ENCODE assay signal across 12 mouse cellular contexts in the genomic region with DNA sequence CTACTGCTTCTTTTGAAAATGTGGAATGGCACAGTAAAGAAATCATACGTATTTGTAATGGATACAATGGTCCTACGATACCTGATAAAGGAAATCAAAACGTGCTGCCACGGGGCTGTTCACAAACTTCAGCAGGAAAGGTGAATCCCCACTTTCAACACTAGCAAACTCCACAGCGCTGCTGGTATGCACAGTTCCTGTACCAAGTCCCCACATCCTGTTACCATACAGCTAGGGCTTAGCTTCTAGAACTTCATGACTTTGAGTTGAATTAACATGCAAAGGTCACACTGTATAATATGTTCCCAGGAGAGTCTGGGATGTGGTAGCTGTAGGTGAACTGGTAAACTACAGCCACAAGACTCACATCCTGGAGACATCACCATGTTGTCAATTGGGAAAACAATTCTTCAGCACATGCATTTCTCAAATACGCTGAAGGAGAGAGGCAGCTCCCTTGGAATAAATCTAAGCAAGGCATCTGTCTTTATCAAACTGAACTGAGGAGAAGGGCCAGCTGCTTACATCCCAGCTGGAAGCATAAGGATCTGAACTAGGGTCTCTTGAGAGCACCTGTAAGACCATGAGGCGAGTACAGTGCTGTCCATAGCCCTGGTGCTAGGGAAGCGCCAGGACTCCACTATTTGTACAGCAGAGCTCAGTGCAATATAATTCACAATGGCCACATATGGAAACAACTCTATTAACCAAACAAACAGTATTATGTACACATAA.
DNase-seq lines count a peak whose midpoint lies in the region; ATAC-seq and TF ChIP-seq lines count a peak whose summit lies in the region.
"Had no signal": no experiment of that assay in that cellular context is flagged by ENCODE, and none has a peak within 500 bp of the region (broad histone marks: within the 10 kb centered on the region; RNA-seq: fewer than 3 reads in every experiment).

No protein-coding gene starts in this region.

- no peak for TF ChIP-seq POLR2A in heart, adult 2 months (IDR thresholded peaks at IDR 0.05; ENCODE audit: insufficient read depth, low read depth, low read length)

- 54% methylated on average over 8 of the region's 8 CpGs for WGBS in heart, adult 2 months
- 77% methylated on average over 8 of the region's 8 CpGs for WGBS in lung, embryonic 15.5 days
- 73% methylated on average over 8 of the region's 8 CpGs for WGBS in stomach, embryonic 16.5 days

- H3K4me1 ChIP-seq in heart, adult 2 months (ENCODE audit: control insufficient read depth, insufficient read depth, low read length): peaks cover 28% of the 10 kb centered on the region
- peaks cover 55% of the 10 kb centered on the region for H3K4me1 ChIP-seq in lung, embryonic 15.5 days
- peaks cover 46% of the 10 kb centered on the region for H3K4me1 ChIP-seq in stomach, embryonic 16.5 days (ENCODE audit: control insufficient read depth, insufficient read depth, low read length)

- H3K27me3 ChIP-seq in heart, adult 2 months (ENCODE audit: control insufficient read depth, insufficient read depth, low read length): no peaks in the 10 kb centered on the region
- no peaks in the 10 kb centered on the region for H3K27me3 ChIP-seq in lung, embryonic 15.5 days
- H3K27me3 ChIP-seq in stomach, embryonic 16.5 days (ENCODE audit: control insufficient read depth, insufficient read depth, low read length): no peaks in the 10 kb centered on the region
- H3K27me3 ChIP-seq: CH12.LX had no signal

- no peak for TF ChIP-seq CTCF in heart, adult 2 months (IDR thresholded peaks at IDR 0.05)

- peak overlapping the region; percentile 19; the same call in 1 of the 2 replicates for H3K4me3 ChIP-seq in heart, adult 2 months
- no peak overlapping the region for H3K4me3 ChIP-seq in lung, embryonic 15.5 days
- no peak overlapping the region for H3K4me3 ChIP-seq in stomach, embryonic 16.5 days (replicated peaks; ENCODE audit: low read length)
- H3K4me3 ChIP-seq: limb, embryonic 10.5 days had no signal

- H3K36me3 ChIP-seq in heart, adult 2 months (ENCODE audit: control insufficient read depth, insufficient read depth, low read length): peaks cover 32% of the 10 kb centered on the region
- no peaks in the 10 kb centered on the region for H3K36me3 ChIP-seq in lung, embryonic 15.5 days
- no peaks in the 10 kb centered on the region; the same call in none of the 2 replicates for H3K36me3 ChIP-seq in stomach, embryonic 16.5 days (ENCODE audit: control insufficient read depth, insufficient read depth, low read length)

- peaks cover 5% of the 10 kb centered on the region for H3K79me2 ChIP-seq in heart, adult 2 months (replicated peaks; ENCODE audit: control insufficient read depth, insufficient read depth, low read length)

- H3K9ac ChIP-seq in heart, adult 2 months (ENCODE audit: low read depth, low read length): peak overlapping the region; percentile 22
- H3K9ac ChIP-seq in lung, embryonic 15.5 days: no peak overlapping the region
- H3K9ac ChIP-seq in stomach, embryonic 16.5 days (ENCODE audit: low read length): no peak overlapping the region

- no peak for TF ChIP-seq EP300 in heart, adult 2 months (IDR thresholded peaks at IDR 0.05; ENCODE audit: insufficient read depth, low read depth, low read length)

- peak overlapping the region; percentile 28 for H3K4me2 ChIP-seq in lung, embryonic 15.5 days
- 0 out of 2 replicates have a peak overlapping the region, but pooled peaks have one; percentile 17 for H3K4me2 ChIP-seq in stomach, embryonic 16.5 days (ENCODE audit: low read depth, low read length)

- intact Hi-C loops in heart, adult 2 months (cut with DNase I): loop anchor here (2.0 to 5.0 kb wide), 2 partner anchors 15 to 75 kb away; no protein-coding TSS in a partner anchor

- H3K9me3 ChIP-seq in lung, embryonic 15.5 days: no peaks in the 10 kb centered on the region
- H3K9me3 ChIP-seq in stomach, embryonic 16.5 days (replicated peaks; ENCODE audit: control insufficient read depth, low read length): no peaks in the 10 kb centered on the region
- H3K9me3 ChIP-seq: limb, embryonic 10.5 days had no signal

- peak overlapping the region; percentile 90 for H3K27ac ChIP-seq in heart, adult 2 months
- peak overlapping the region; percentile 48; the same call in 1 of the 2 replicates for H3K27ac ChIP-seq in lung, embryonic 15.5 days
- H3K27ac ChIP-seq in stomach, embryonic 16.5 days (ENCODE audit: low read length): peak overlapping the region; percentile 56; the same call in 1 of the 2 replicates
- H3K27ac ChIP-seq: limb, embryonic 10.5 days had no signal

- ATAC-seq in lung, embryonic 15.5 days (ENCODE audit: borderline replicate concordance, extremely low read depth, low FRiP score, low TSS enrichment): no peak
- ATAC-seq in stomach, embryonic 16.5 days (ENCODE audit: insufficient read depth, low FRiP score): no peak
- ATAC-seq: forebrain, embryonic 14.5 days had no signal

- no peak for DNase-seq in heart, adult 2 months
- no peak for DNase-seq in heart, adult 8-10 months (ENCODE audit: low spot score)
- DNase-seq in lung, postnatal 25 days (ENCODE audit: low spot score): no peak
- peak; percentile 4 for DNase-seq in heart, postnatal 4 days
- no peak for DNase-seq in right cerebral cortex, adult 2 months (ENCODE audit: low spot score in 2 of 2)
- DNase-seq in cerebellum, postnatal 10 days: no peak
- DNase-seq: right cerebral cortex, postnatal 14 days had no signal
